In the genomic region with DNA sequence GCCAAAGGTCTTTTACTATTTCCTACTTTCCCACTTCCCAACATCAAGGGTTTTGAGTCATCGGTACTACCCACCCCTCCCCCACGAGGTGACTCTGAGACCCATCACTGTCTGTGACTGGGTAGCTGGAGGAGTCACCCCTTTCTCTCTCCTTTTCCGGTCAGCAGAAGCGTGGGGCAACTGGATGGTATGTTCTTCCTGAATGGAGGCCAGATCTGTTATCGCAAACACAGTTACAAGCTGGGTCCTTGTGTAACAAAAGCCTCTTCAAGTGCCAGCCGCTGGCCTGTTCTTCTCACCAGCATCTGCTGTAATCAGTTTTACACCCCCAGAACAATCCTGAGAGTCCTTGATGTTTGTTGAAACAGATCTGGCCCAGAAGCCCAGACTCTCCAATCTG, we compare ENCODE assay signal across 12 mouse cellular contexts.
DNase-seq lines count a peak whose midpoint lies in the region; ATAC-seq lines count a peak whose summit lies in the region.
"Had no signal": no experiment of that assay in that cellular context is flagged by ENCODE, and none has a peak within 500 bp of the region (broad histone marks: within the 10 kb centered on the region; RNA-seq: fewer than 3 reads in every experiment).

No protein-coding gene starts in this region.

- H3K9ac ChIP-seq in hindbrain, embryonic 12.5 days, result no peak overlapping the region
- H3K9ac ChIP-seq in hindbrain, embryonic 11.5 days (ENCODE audit: low read depth, low read length), result no peak overlapping the region
- no peak overlapping the region for H3K9ac ChIP-seq in embryonic facial prominence, embryonic 14.5 days (ENCODE audit: low read depth, low read length)

- H3K27ac ChIP-seq in hindbrain, embryonic 12.5 days, result 0 out of 2 replicates have a peak overlapping the region, but pooled peaks have one; percentile 2
- H3K27ac ChIP-seq in hindbrain, embryonic 11.5 days (ENCODE audit: low read depth, low read length), result no peak overlapping the region
- 0 out of 2 replicates have a peak overlapping the region, but pooled peaks have one; percentile 89 for H3K27ac ChIP-seq in embryonic facial prominence, embryonic 14.5 days (replicated peaks; ENCODE audit: low read depth, low read length)

- H3K9me3 ChIP-seq in hindbrain, embryonic 12.5 days (replicated peaks), result no peaks in the 10 kb centered on the region
- H3K9me3 ChIP-seq in hindbrain, embryonic 11.5 days (ENCODE audit: control insufficient read depth, low read length), result no peaks in the 10 kb centered on the region
- no peaks in the 10 kb centered on the region for H3K9me3 ChIP-seq in embryonic facial prominence, embryonic 14.5 days (ENCODE audit: control insufficient read depth, low read length)
- H3K9me3 ChIP-seq: megakaryocyte, embryonic 14.5 days had no signal

- H3K4me2 ChIP-seq in hindbrain, embryonic 12.5 days (replicated peaks), result no peak overlapping the region
- H3K4me2 ChIP-seq in hindbrain, embryonic 11.5 days (replicated peaks; ENCODE audit: low read depth, low read length), result no peak overlapping the region
- no peak overlapping the region for H3K4me2 ChIP-seq in embryonic facial prominence, embryonic 14.5 days (ENCODE audit: low read depth, low read length)

- H3K27me3 ChIP-seq in hindbrain, embryonic 12.5 days, result no peaks in the 10 kb centered on the region
- H3K27me3 ChIP-seq in hindbrain, embryonic 11.5 days (ENCODE audit: control insufficient read depth, insufficient read depth, low read length), result no peaks in the 10 kb centered on the region
- H3K27me3 ChIP-seq in embryonic facial prominence, embryonic 14.5 days (replicated peaks; ENCODE audit: control insufficient read depth, insufficient read depth, low read length), result no peaks in the 10 kb centered on the region
- H3K27me3 ChIP-seq: Patski had no signal

- WGBS in hindbrain, embryonic 12.5 days, result 61% methylated on average over 6 of the region's 6 CpGs
- 72% methylated on average over 6 of the region's 6 CpGs for WGBS in hindbrain, embryonic 11.5 days
- WGBS in embryonic facial prominence, embryonic 14.5 days, result 49% methylated on average over 6 of the region's 6 CpGs

- H3K4me1 ChIP-seq in hindbrain, embryonic 12.5 days, result peaks cover 74% of the 10 kb centered on the region
- peaks cover 13% of the 10 kb centered on the region for H3K4me1 ChIP-seq in hindbrain, embryonic 11.5 days (replicated peaks; ENCODE audit: control insufficient read depth, insufficient read depth, low read length)
- H3K4me1 ChIP-seq in embryonic facial prominence, embryonic 14.5 days (ENCODE audit: control insufficient read depth, insufficient read depth, low read length), result peaks cover 46% of the 10 kb centered on the region

- no peak overlapping the region for H3K4me3 ChIP-seq in hindbrain, embryonic 12.5 days
- H3K4me3 ChIP-seq in hindbrain, embryonic 11.5 days (ENCODE audit: low read depth, low read length), result no peak overlapping the region
- no peak overlapping the region for H3K4me3 ChIP-seq in embryonic facial prominence, embryonic 14.5 days (ENCODE audit: low read depth, low read length)
- H3K4me3 ChIP-seq: megakaryocyte, embryonic 14.5 days had no signal

- ATAC-seq in hindbrain, embryonic 12.5 days (ENCODE audit: low FRiP score), result no peak
- ATAC-seq in hindbrain, embryonic 11.5 days (ENCODE audit: low FRiP score), result no peak
- ATAC-seq in embryonic facial prominence, embryonic 14.5 days (ENCODE audit: low read depth), result no peak
- ATAC-seq: Patski had no signal

- no peaks in the 10 kb centered on the region for H3K36me3 ChIP-seq in hindbrain, embryonic 12.5 days
- H3K36me3 ChIP-seq in hindbrain, embryonic 11.5 days (ENCODE audit: control insufficient read depth, insufficient read depth, low read length), result no peaks in the 10 kb centered on the region
- no peaks in the 10 kb centered on the region; the same call in 1 of the 2 replicates for H3K36me3 ChIP-seq in embryonic facial prominence, embryonic 14.5 days (ENCODE audit: control insufficient read depth, insufficient read depth, low read length)

- peak; percentile 69 for DNase-seq in adrenal gland, adult 2 months
- no peak for DNase-seq in adrenal gland, adult 8-10 months
- no peak for DNase-seq in hindbrain, embryonic 11.5 days (ENCODE audit: low spot score)
- no peak for DNase-seq in embryonic facial prominence, embryonic 14.5 days (ENCODE audit: low spot score)
- DNase-seq in lung, postnatal 14 days, result peak; percentile 44
- no peak for DNase-seq in spleen, postnatal 36 days (ENCODE audit: low spot score in 2 of 2)
- DNase-seq in layer of hippocampus, adult 9-10 months (ENCODE audit: low spot score), result no peak
- DNase-seq: embryo, embryonic 11 days; kidney, postnatal 36 days had no signal

Comparison
In these comparisons a context has a peak if more than half of its experiments do, and no peak if none do; other contexts are left out.
1. DNase-seq: peak in adrenal gland, adult 2 months (single experiment) and lung, postnatal 14 days (single experiment); none in adrenal gland, adult 8-10 months (single experiment), hindbrain, embryonic 11.5 days (single experiment), embryonic facial prominence, embryonic 14.5 days (single experiment), spleen, postnatal 36 days (0 of 2) and layer of hippocampus, adult 9-10 months (single experiment).